Mouse (Mus musculus) lung, adult 2 months (tissue): ENCODE measurements at regions not wholly inside any gene's neighbourhood (a gene's known extent, or its start where the extent isn't known, plus 50 kb on each side); places are given as distances from the start of the nearest gene placed in this dataset.

Source experiments
- CTCF ChIP-seq: fragments of 200-500 bp; IDR thresholded peaks from 2 replicates; pipeline ENCODE4 v1.5.1; 2011; ENCODE audit warnings: mild to moderate bottlenecking, low read length, control low read depth; ENCODE audit not compliant: insufficient read depth
- POLR2A ChIP-seq: fragments of 200-500 bp; IDR thresholded peaks from 2 replicates; pipeline ENCODE4 v1.6.1; 2011; ENCODE audit warnings: low read depth, mild to moderate bottlenecking, control low read depth, low read length, borderline replicate concordance; ENCODE audit errors: extremely low read depth

DNA sequence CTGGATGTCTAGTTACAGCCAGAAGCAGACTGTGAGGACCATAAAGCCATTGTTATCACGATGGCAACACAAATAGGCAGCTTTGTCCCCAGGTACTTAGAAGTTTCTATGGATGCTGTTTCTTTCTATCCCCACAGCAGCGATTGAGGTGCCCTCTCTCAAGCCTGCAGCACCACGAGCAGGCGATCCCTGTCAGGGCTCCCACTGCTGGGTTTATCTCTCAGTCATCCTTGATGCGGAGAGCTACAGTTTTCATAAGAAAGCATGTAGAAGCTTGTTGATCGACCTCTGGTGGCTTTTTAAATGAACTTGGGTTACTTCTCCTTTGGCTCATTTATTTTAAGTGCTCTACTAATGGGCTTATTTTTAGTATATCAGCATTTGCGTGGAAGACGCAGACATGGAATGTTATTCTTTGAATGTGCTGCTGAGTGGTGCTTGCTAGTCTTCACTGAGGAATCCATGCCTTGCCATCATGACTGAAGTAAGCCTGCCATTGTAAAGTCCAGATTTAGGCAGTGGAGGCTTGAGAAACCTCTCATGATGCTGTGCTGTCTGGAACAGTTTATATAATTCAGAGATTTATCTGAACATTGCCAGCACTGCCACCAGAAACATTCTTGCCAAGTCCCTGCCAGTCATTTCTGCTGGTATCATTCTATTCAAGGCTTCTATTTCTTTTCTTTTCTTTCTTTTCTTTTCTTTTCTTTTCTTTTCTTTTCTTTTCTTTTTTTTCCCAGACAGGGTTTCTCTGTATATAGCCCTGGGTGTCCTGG lies 161.0 kb downstream of the Cxcl12 start:
- TF ChIP-seq POLR2A, result no peak
- no peak for TF ChIP-seq CTCF
